Mouse (Mus musculus) mesoderm, embryonic 11.5 days (tissue): ENCODE data around the gene Vsx1.

Source experiments
- DNase-seq: peaks from one replicate; pipeline ENCODE4 v3.0.0-alpha.2; 2012; ENCODE audit warnings: low read depth, low spot score

The Vsx1 gene

GRCm38 (mm10) chr2:150646411-150647121 is 42.6 kb downstream of the Vsx1 start:
- no peak for DNase-seq

GRCm38 (mm10) chr2:150645225-150645624 is 43.9 kb downstream of the Vsx1 start:
- DNase-seq, result no peak

GRCm38 (mm10) chr2:150643726-150644415 is 45.3 kb downstream of the Vsx1 start:
- peak; percentile 82 for DNase-seq

- no peak for DNase-seq
Measured at GRCm38 (mm10) chr2:150643166-150643565, 46.0 kb downstream of the Vsx1 start.

- DNase-seq, result no peak
Measured at GRCm38 (mm10) chr2:150638370-150638733, 50.8 kb downstream of the Vsx1 start.

- no peak for DNase-seq
Measured at GRCm38 (mm10) chr2:150637702-150638369, 51.3 kb downstream of the Vsx1 start.

- DNase-seq, result no peak
Measured at GRCm38 (mm10) chr2:150635877-150636446, 53.2 kb downstream of the Vsx1 start.
